Mouse (Mus musculus) C2C12 (cell line): ENCODE results near the gene Cdc42bpg. TPM values are rescaled to one million over a fixed set of nuclear protein-coding genes. Genes with fewer than 3 reads are reported as not detected.

Source experiments
- H3K27me3 ChIP-seq: one replicate; pipeline ENCODE4 v1.6.1; 2011; ENCODE audit not compliant: control insufficient read depth, insufficient read depth, insufficient read length
- H3K36me3 ChIP-seq: one replicate; pipeline ENCODE4 v1.6.1; 2011; ENCODE audit not compliant: control insufficient read depth, insufficient read depth
- H3K4me3 ChIP-seq: one replicate; pipeline ENCODE4 v1.5.1; 2011; ENCODE audit warnings: mild to moderate bottlenecking, control low read depth; ENCODE audit not compliant: poor library complexity, insufficient read depth, severe bottlenecking
- H3K79me2 ChIP-seq: one replicate; pipeline ENCODE4 v1.6.1; 2011; ENCODE audit not compliant: control insufficient read depth, insufficient read depth
- H3K79me3 ChIP-seq: one replicate; pipeline ENCODE4 v1.6.1; 2011; ENCODE audit warnings: low read depth, control low read depth
- H3ac ChIP-seq: one replicate; pipeline ENCODE3; 2011; ENCODE audit warnings: low read depth; ENCODE audit not compliant: control insufficient read depth, insufficient read length
- CEBPB ChIP-seq: IDR thresholded peaks from one replicate; pipeline ENCODE4 v1.6.1; 2011; ENCODE audit warnings: low read depth, mild to moderate bottlenecking, control low read depth, moderate library complexity
- CTCF ChIP-seq: IDR thresholded peaks from one replicate; pipeline ENCODE4 v1.5.1; 2011; ENCODE audit not compliant: control insufficient read depth, insufficient read depth, insufficient read length
- FOSL1 ChIP-seq: IDR thresholded peaks from one replicate; pipeline ENCODE4 v1.8.0; 2011; ENCODE audit warnings: mild to moderate bottlenecking, low read length; ENCODE audit not compliant: poor library complexity, insufficient read depth, severe bottlenecking
- MAX ChIP-seq: IDR thresholded peaks from one replicate; pipeline ENCODE4 v1.6.1; 2011; ENCODE audit warnings: mild to moderate bottlenecking, control low read depth
- MYOD1 ChIP-seq: IDR thresholded peaks from one replicate; pipeline ENCODE4 v1.6.1; 2011; ENCODE audit warnings: low read depth; ENCODE audit not compliant: control insufficient read depth, insufficient read length
- MYOG ChIP-seq: IDR thresholded peaks from one replicate; pipeline ENCODE4 v1.6.1; 2011; ENCODE audit not compliant: control insufficient read depth, insufficient read length; ENCODE audit errors: extremely low read depth
- USF1 ChIP-seq: IDR thresholded peaks from one replicate; pipeline ENCODE4 v1.6.1; 2011; ENCODE audit warnings: low read depth, mild to moderate bottlenecking, control low read depth, moderate library complexity
- polyA plus RNA-seq: library from polyadenylated mRNA; unstranded; fragments of >200 nt; fragmentation: generic; extraction: Trizol; gene quantifications from one replicate; pipeline ENCODE4 v1.2.1, GENCODE M21; 2012; ENCODE audit warnings: missing spikeins

The Cdc42bpg gene
- polyA plus RNA-seq, 1 experiment = 7.2 TPM

- Histone ChIP-seq H3K79me3 (peaks cover 19% of the 10 kb centered on the region), H3K36me3 (peaks cover 19% of the 10 kb centered on the region), H3K79me2 (peaks cover 26% of the 10 kb centered on the region), H3ac (no peak overlapping the region), H3K27me3 (no peaks in the 10 kb centered on the region), H3K4me3 (no peak overlapping the region)
- TF ChIP-seq MYOD1 (no peak), CTCF (no peak), CEBPB (no peak), USF1 (no peak), FOSL1 (no peak), MYOG (no peak), MAX (no peak)
These were observed 55.0 kb downstream of the Cdc42bpg start for GRCm38 (mm10) chr19:6361291-6361690.

GRCm38 (mm10) chr19:6363091-6363410, 56.8 kb downstream of the Cdc42bpg start:
- Histone ChIP-seq H3K27me3 (no peaks in the 10 kb centered on the region), H3K79me3 (peaks cover 37% of the 10 kb centered on the region), H3ac (peak overlapping the region; percentile 40), H3K79me2 (peaks cover 44% of the 10 kb centered on the region), H3K4me3 (peak overlapping the region; percentile 96), H3K36me3 (peaks cover 37% of the 10 kb centered on the region)
- TF ChIP-seq MYOG = no peak
- no peak for TF ChIP-seq CEBPB
- no peak for TF ChIP-seq FOSL1
- no peak for TF ChIP-seq MYOD1

GRCm38 (mm10) chr19:6363411-6364240, 57.4 kb downstream of the Cdc42bpg start, which contains the start of gene Sf1:
TSS of gene Sf1 (plus strand) at chr19:6363690.
- H3K79me3 ChIP-seq = peaks cover 43% of the 10 kb centered on the region
- H3ac ChIP-seq = peak within 1 kb of the TSS; percentile 93
- H3K79me2 ChIP-seq = peaks cover 50% of the 10 kb centered on the region
- TF ChIP-seq USF1 (no peak), MAX (no peak), MYOD1 (no peak), FOSL1 (no peak), CEBPB (no peak), CTCF (no peak), MYOG (no peak)
- H3K4me3 ChIP-seq = peak within 1 kb of the TSS; percentile 96
- H3K27me3 ChIP-seq = no peaks in the 10 kb centered on the region
- H3K36me3 ChIP-seq = peaks cover 42% of the 10 kb centered on the region

- H3K4me3 ChIP-seq = peak overlapping the region; percentile 96
- H3K36me3 ChIP-seq = peaks cover 48% of the 10 kb centered on the region
- H3ac ChIP-seq = peak overlapping the region; percentile 93
- no peaks in the 10 kb centered on the region for H3K27me3 ChIP-seq
- no peak for TF ChIP-seq MYOG
- no peak for TF ChIP-seq USF1
- peak; percentile 17 for TF ChIP-seq MAX
- no peak for TF ChIP-seq CTCF
- TF ChIP-seq MYOD1 = peak; percentile 52
- no peak for TF ChIP-seq FOSL1
- TF ChIP-seq CEBPB = peak; percentile 75
- H3K79me3 ChIP-seq = peaks cover 50% of the 10 kb centered on the region
- peaks cover 57% of the 10 kb centered on the region for H3K79me2 ChIP-seq
These were observed 58.1 kb downstream of the Cdc42bpg start for GRCm38 (mm10) chr19:6364317-6364725.

GRCm38 (mm10) chr19:6364842-6365241, 58.6 kb downstream of the Cdc42bpg start:
- TF ChIP-seq CEBPB (no peak), USF1 (no peak), MAX (no peak), MYOD1 (no peak), CTCF (no peak), FOSL1 (no peak), MYOG (no peak)
- Histone ChIP-seq H3K36me3 (peaks cover 53% of the 10 kb centered on the region), H3ac (peak overlapping the region; percentile 93), H3K79me2 (peaks cover 62% of the 10 kb centered on the region), H3K27me3 (no peaks in the 10 kb centered on the region), H3K4me3 (peak overlapping the region; percentile 96), H3K79me3 (peaks cover 54% of the 10 kb centered on the region)
